In the genomic region with DNA sequence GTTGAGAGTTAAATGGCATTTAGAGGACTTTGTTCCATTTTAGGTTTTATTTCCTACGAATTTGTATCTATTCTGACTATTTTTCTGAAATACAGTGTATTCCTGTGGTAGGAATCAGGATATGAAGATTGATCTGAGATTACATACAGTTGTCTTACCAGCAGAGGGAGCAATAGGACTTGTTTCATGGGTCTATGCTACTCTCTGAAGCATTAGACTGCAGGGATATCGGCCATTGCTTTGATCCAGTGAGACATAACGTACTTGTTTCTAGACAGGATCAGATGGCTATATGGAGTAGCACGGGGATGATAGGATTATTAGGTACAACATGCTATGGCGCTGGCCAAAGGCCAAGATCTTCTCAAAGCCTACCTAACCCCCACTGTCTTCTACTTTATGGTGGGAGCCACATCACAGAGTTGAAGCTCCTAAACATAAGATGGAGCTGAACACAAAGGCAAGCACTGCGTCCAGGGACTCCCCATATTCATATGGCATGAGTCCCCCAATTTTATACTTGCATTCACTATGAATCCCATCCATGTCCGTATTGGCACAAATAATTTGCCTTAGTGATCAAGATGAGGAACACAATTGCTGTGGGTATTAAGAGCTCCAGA, we compare ENCODE assay signal across 9 mouse cellular contexts. TPM values are rescaled to one million over a fixed set of nuclear protein-coding genes. Genes with fewer than 3 reads are reported as not detected.
DNase-seq lines count a peak whose midpoint lies in the region; ATAC-seq and TF ChIP-seq lines count a peak whose summit lies in the region.
"Had no signal": no experiment of that assay in that cellular context is flagged by ENCODE, and none has a peak within 500 bp of the region (broad histone marks: within the 10 kb centered on the region; RNA-seq: fewer than 3 reads in every experiment).

No protein-coding gene starts in this region.

- no peak for TF ChIP-seq POLR2A in bone marrow, adult 2 months (IDR thresholded peaks at IDR 0.05; ENCODE audit: borderline replicate concordance, control insufficient read depth, low read depth, low read length)

- no peak for DNase-seq in liver, embryonic 11.5 days (ENCODE audit: low spot score)
- no peak for DNase-seq in liver
- DNase-seq in embryonic facial prominence, embryonic 14.5 days (ENCODE audit: low spot score), result peak; percentile 86
- peak; percentile 8 to 78 for DNase-seq in layer of hippocampus, adult 18-20 months (ENCODE audit: low spot score in 2 of 2)

- H3K4me1 ChIP-seq in liver, embryonic 11.5 days (replicated peaks; ENCODE audit: control insufficient read depth, insufficient read depth, low read length), result no peaks in the 10 kb centered on the region
- H3K4me1 ChIP-seq in bone marrow, adult 2 months (ENCODE audit: control insufficient read depth, insufficient read depth, low read length), result no peaks in the 10 kb centered on the region
- H3K4me1 ChIP-seq in embryonic facial prominence, embryonic 14.5 days (ENCODE audit: control insufficient read depth, insufficient read depth, low read length), result no peaks in the 10 kb centered on the region
- no peaks in the 10 kb centered on the region for H3K4me1 ChIP-seq in midbrain, embryonic 16.5 days (ENCODE audit: control insufficient read depth, insufficient read depth, low read length)
- H3K4me1 ChIP-seq: megakaryocyte, embryonic 14.5 days had no signal

- H3K4me3 ChIP-seq in liver, embryonic 11.5 days (ENCODE audit: low read depth, low read length), result no peak overlapping the region
- no peak overlapping the region for H3K4me3 ChIP-seq in bone marrow, adult 2 months (replicated peaks; ENCODE audit: control insufficient read depth, low read depth, low read length)
- no peak overlapping the region for H3K4me3 ChIP-seq in embryonic facial prominence, embryonic 14.5 days (ENCODE audit: low read depth, low read length)
- H3K4me3 ChIP-seq in midbrain, embryonic 16.5 days (ENCODE audit: low read depth, low read length), result no peak overlapping the region
- H3K4me3 ChIP-seq: megakaryocyte, embryonic 14.5 days had no signal

- ATAC-seq in liver, embryonic 11.5 days (replicated peaks; ENCODE audit: low FRiP score), result peak; percentile 49
- ATAC-seq in embryonic facial prominence, embryonic 14.5 days (ENCODE audit: low read depth), result peak; percentile 65
- ATAC-seq in midbrain, embryonic 16.5 days, result peak; percentile 45; the same call in 1 of the 2 replicates
- no peak for ATAC-seq in inflammation-experienced regulatory T-cells, adult 6 months

- no peak overlapping the region for H3K9ac ChIP-seq in liver, embryonic 11.5 days (ENCODE audit: low read depth, low read length)
- H3K9ac ChIP-seq in embryonic facial prominence, embryonic 14.5 days (ENCODE audit: low read depth, low read length), result no peak overlapping the region
- no peak overlapping the region for H3K9ac ChIP-seq in midbrain, embryonic 16.5 days (ENCODE audit: low read depth, low read length)

- no peaks in the 10 kb centered on the region for H3K27me3 ChIP-seq in liver, embryonic 11.5 days (replicated peaks; ENCODE audit: control insufficient read depth, insufficient read depth, low read length)
- no peaks in the 10 kb centered on the region for H3K27me3 ChIP-seq in embryonic facial prominence, embryonic 14.5 days (replicated peaks; ENCODE audit: control insufficient read depth, insufficient read depth, low read length)
- no peaks in the 10 kb centered on the region for H3K27me3 ChIP-seq in midbrain, embryonic 16.5 days (ENCODE audit: control insufficient read depth, insufficient read depth, low read depth, low read length)
- H3K27me3 ChIP-seq: megakaryocyte, embryonic 14.5 days had no signal

- H3K9me3 ChIP-seq in liver, embryonic 11.5 days (ENCODE audit: control insufficient read depth, low read length), result no peaks in the 10 kb centered on the region
- no peaks in the 10 kb centered on the region for H3K9me3 ChIP-seq in embryonic facial prominence, embryonic 14.5 days (ENCODE audit: control insufficient read depth, low read length)
- H3K9me3 ChIP-seq in midbrain, embryonic 16.5 days (replicated peaks; ENCODE audit: control insufficient read depth, low read length, poor library complexity, severe bottlenecking), result no peaks in the 10 kb centered on the region
- H3K9me3 ChIP-seq: megakaryocyte, embryonic 14.5 days had no signal

- H3K36me3 ChIP-seq in liver, embryonic 11.5 days (ENCODE audit: control insufficient read depth, insufficient read depth, low read length), result peaks cover 3% of the 10 kb centered on the region; the same call in 1 of the 2 replicates
- H3K36me3 ChIP-seq in embryonic facial prominence, embryonic 14.5 days (ENCODE audit: control insufficient read depth, insufficient read depth, low read length), result no peaks in the 10 kb centered on the region
- H3K36me3 ChIP-seq in midbrain, embryonic 16.5 days (ENCODE audit: control insufficient read depth, insufficient read depth, low read length), result no peaks in the 10 kb centered on the region

- 0 out of 2 replicates have a peak, but pooled peaks have one; percentile 3 for TF ChIP-seq CTCF in bone marrow, adult 2 months (IDR thresholded peaks at IDR 0.05; ENCODE audit: control insufficient read depth, insufficient read depth, low read length)

- 74% methylated on average over 7 of the region's 7 CpGs for WGBS in liver, embryonic 11.5 days
- WGBS in bone marrow, adult 2 months, result 68% methylated on average over 7 of the region's 7 CpGs
- WGBS in embryonic facial prominence, embryonic 14.5 days, result 67% methylated on average over 7 of the region's 7 CpGs
- 59% methylated on average over 7 of the region's 7 CpGs for WGBS in midbrain, embryonic 16.5 days

- no peak overlapping the region for H3K4me2 ChIP-seq in liver, embryonic 11.5 days
- no peak overlapping the region for H3K4me2 ChIP-seq in embryonic facial prominence, embryonic 14.5 days (ENCODE audit: low read depth, low read length)
- H3K4me2 ChIP-seq in midbrain, embryonic 16.5 days (ENCODE audit: low read length), result no peak overlapping the region

- no peak overlapping the region for H3K27ac ChIP-seq in liver, embryonic 11.5 days (ENCODE audit: low read depth, low read length)
- H3K27ac ChIP-seq in bone marrow, adult 2 months (ENCODE audit: control insufficient read depth, insufficient read depth, low read depth, low read length, poor library complexity), result no peak overlapping the region
- H3K27ac ChIP-seq in embryonic facial prominence, embryonic 14.5 days (replicated peaks; ENCODE audit: low read depth, low read length), result no peak overlapping the region
- no peak overlapping the region for H3K27ac ChIP-seq in midbrain, embryonic 16.5 days (ENCODE audit: low read length)

RNA-seq across cellular contexts. Expression of a gene that starts 19.6 kb away (rescaled TPM):
- polyA plus RNA-seq in liver, embryonic 11.5 days (2014; fragmentation: Nextera tagmentation; extraction: Ambion mirVana), result 27.2 and 27.8 TPM in 2 replicates
- 2.3 and 4.5 TPM in 2 replicates for polyA plus RNA-seq in bone marrow, adult 2 months (2011; ENCODE audit: insufficient read depth, insufficient read length, low replicate concordance, missing spikeins)
- polyA plus RNA-seq in embryonic facial prominence, embryonic 14.5 days (2014; fragmentation: Nextera tagmentation; extraction: Ambion mirVana), result 7.0 and 7.6 TPM in 2 replicates
- total RNA-seq in layer of hippocampus, adult 18-20 months (2021), result 1 to 10 TPM in 1 of 2 experiments, under 1 TPM in 1; 0.87 to 1.5 TPM
- 3.0 and 3.5 TPM in 2 replicates for polyA plus RNA-seq in midbrain, embryonic 16.5 days (2015; fragmentation: Nextera tagmentation; extraction: Ambion mirVana)
- polyA plus RNA-seq in inflammation-experienced regulatory T-cells, adult 6 months (2017; shearing (Covaris generic)), result 1 to 10 TPM; 1.5 to 4.8 (median 3.7) TPM

RNA-seq across cellular contexts. Expression of a gene that starts 27.6 kb away (rescaled TPM):
- polyA plus RNA-seq in liver, embryonic 11.5 days (2014; fragmentation: Nextera tagmentation; extraction: Ambion mirVana), result 0.49 and 0.77 TPM in 2 replicates
- not detected in 2 replicates for polyA plus RNA-seq in bone marrow, adult 2 months (2011; ENCODE audit: insufficient read depth, insufficient read length, low replicate concordance, missing spikeins)
- not detected in 2 replicates for polyA plus RNA-seq in embryonic facial prominence, embryonic 14.5 days (2014; fragmentation: Nextera tagmentation; extraction: Ambion mirVana)
- under 1 TPM in 1 of 2 experiments, not detected in 1; 0.15 TPM for total RNA-seq in layer of hippocampus, adult 18-20 months (2021)
- not detected in 2 replicates for polyA plus RNA-seq in midbrain, embryonic 16.5 days (2015; fragmentation: Nextera tagmentation; extraction: Ambion mirVana)
- polyA plus RNA-seq in inflammation-experienced regulatory T-cells, adult 6 months (2017; shearing (Covaris generic)), result not detected
- polyA plus RNA-seq: gonadal fat pad, adult 2 months had no signal

RNA-seq across cellular contexts. Expression of a gene that starts 36.3 kb away (rescaled TPM):
- 65.1 and 66.8 TPM in 2 replicates for polyA plus RNA-seq in liver, embryonic 11.5 days (2014; fragmentation: Nextera tagmentation; extraction: Ambion mirVana)
- polyA plus RNA-seq in bone marrow, adult 2 months (2011; ENCODE audit: insufficient read depth, insufficient read length, low replicate concordance, missing spikeins), result 16.0 and 22.0 TPM in 2 replicates
- polyA plus RNA-seq in embryonic facial prominence, embryonic 14.5 days (2014; fragmentation: Nextera tagmentation; extraction: Ambion mirVana), result 61.5 and 66.5 TPM in 2 replicates
- 10 to 100 TPM; 30.6 to 31.5 TPM for total RNA-seq in layer of hippocampus, adult 18-20 months (2021)
- 102 and 104 TPM in 2 replicates for polyA plus RNA-seq in midbrain, embryonic 16.5 days (2015; fragmentation: Nextera tagmentation; extraction: Ambion mirVana)
- 100 to 1,000 TPM; 102 to 138 (median 121) TPM for polyA plus RNA-seq in inflammation-experienced regulatory T-cells, adult 6 months (2017; shearing (Covaris generic))

Comparison
In these comparisons a context has a peak if more than half of its experiments do, and no peak if none do; other contexts are left out.
1. DNase-seq: peak in embryonic facial prominence, embryonic 14.5 days (single experiment) and layer of hippocampus, adult 18-20 months (2 of 2); none in liver, embryonic 11.5 days (single experiment) and liver (single experiment).